Mouse (Mus musculus) CH12.LX (cell line): ENCODE data around the gene Mgat5. TPM values are rescaled to one million over a fixed set of nuclear protein-coding genes. Genes with fewer than 3 reads are reported as not detected.

ENCODE experiments used
- DNase-seq: peaks from one replicate; pipeline ENCODE4 v3.0.0-alpha.2; 2013; ENCODE audit errors: extremely low read depth
- H3K27ac ChIP-seq: 2 replicates; pipeline ENCODE4 v1.5.1; 2012; ENCODE audit warnings: low read depth, mild to moderate bottlenecking, control low read depth, moderate library complexity; ENCODE audit not compliant: insufficient read depth
- H3K27me3 ChIP-seq: replicated peaks from 2 replicates; pipeline ENCODE3; 2012; ENCODE audit warnings: inconsistent platforms
- H3K36me3 ChIP-seq, 2 experiments: replicated peaks in 1 of 2; 2 replicates each; pipeline versions ENCODE3 to v1.6.1; 2012; ENCODE audit warnings: inconsistent platforms in 1 of 2, low read length in 1 of 2, mild to moderate bottlenecking in 1 of 2, mixed read lengths in 1 of 2, moderate library complexity in 1 of 2; ENCODE audit not compliant: control insufficient read depth in 1 of 2, insufficient read depth in 1 of 2
- H3K4me1 ChIP-seq, 2 experiments: 2 replicates each; pipeline ENCODE4 v1.6.1; 2012; ENCODE audit warnings: inconsistent platforms in 1 of 2, moderate library complexity in 1 of 2; ENCODE audit not compliant: insufficient read depth in 2 of 2, control insufficient read depth in 1 of 2
- H3K4me2 ChIP-seq: 2 replicates; pipeline ENCODE4 v1.6.1; 2012; ENCODE audit warnings: low read depth, mild to moderate bottlenecking, control low read depth; ENCODE audit not compliant: poor library complexity, insufficient read depth, severe bottlenecking
- H3K4me3 ChIP-seq, 3 experiments: fragments of 150-350 bp in 1 of 3; sonication (generic) in 1 of 3; replicated peaks in 1 of 3; 2 replicates each; pipeline versions ENCODE3 to v1.5.1; 2011 to 2012; ENCODE audit warnings: low read depth in 2 of 3, low read length in 2 of 3, mild to moderate bottlenecking in 2 of 3, moderate library complexity in 2 of 3, control low read depth in 1 of 3, improper control_type of control experiment in 1 of 3, inconsistent platforms in 1 of 3, mixed read lengths in 1 of 3; ENCODE audit not compliant: poor library complexity in 1 of 3
- H3K79me2 ChIP-seq: replicated peaks from 2 replicates; pipeline ENCODE4 v1.6.1; 2012; ENCODE audit warnings: mild to moderate bottlenecking, moderate library complexity; ENCODE audit not compliant: control insufficient read depth, poor library complexity, insufficient read depth, severe bottlenecking; ENCODE audit errors: extremely low read depth
- H3K9ac ChIP-seq: 2 replicates; pipeline ENCODE4 v1.6.1; 2012; ENCODE audit warnings: low read depth, mild to moderate bottlenecking, control low read depth, moderate library complexity; ENCODE audit not compliant: insufficient read depth
- H3K9me3 ChIP-seq: replicated peaks from 2 replicates; pipeline ENCODE3; 2012; ENCODE audit warnings: low read length, inconsistent platforms, mixed read lengths
- BHLHE40 ChIP-seq: IDR thresholded peaks from 2 replicates; pipeline ENCODE4 v1.6.1; 2011; ENCODE audit warnings: mild to moderate bottlenecking, low read depth, low read length, improper control_type of control experiment
- CHD1 ChIP-seq: IDR thresholded peaks from 2 replicates; pipeline ENCODE4 v1.6.1; 2012; ENCODE audit warnings: low read depth, low read length, improper control_type of control experiment, inconsistent platforms
- CHD2 ChIP-seq: IDR thresholded peaks from 2 replicates; pipeline ENCODE4 v1.6.1; 2011; ENCODE audit warnings: low read length, improper control_type of control experiment
- CTCF ChIP-seq, 2 experiments: IDR thresholded peaks in 1 of 2; conservative IDR thresholded peaks in 1 of 2; 2 replicates each; pipeline ENCODE4 v1.5.1; 2011 to 2012; ENCODE audit warnings: low read depth in 2 of 2, low read length in 2 of 2, improper control_type of control experiment in 1 of 2, inconsistent platforms in 1 of 2, mild to moderate bottlenecking in 1 of 2, moderate library complexity in 1 of 2
- E2F4 ChIP-seq: IDR thresholded peaks from 2 replicates; pipeline ENCODE4 v1.6.1; 2011; ENCODE audit warnings: low read depth, low read length, improper control_type of control experiment; ENCODE audit not compliant: insufficient replicate concordance
- ELF1 ChIP-seq: IDR thresholded peaks from 2 replicates; pipeline ENCODE4 v1.6.1; 2014; ENCODE audit warnings: low read depth, mild to moderate bottlenecking, inconsistent platforms, low read length, improper control_type of control experiment
- ETS1 ChIP-seq: conservative IDR thresholded peaks from 2 replicates; pipeline ENCODE4 v1.6.1; 2012; ENCODE audit warnings: low read depth, mild to moderate bottlenecking, inconsistent platforms, low read length, improper control_type of control experiment, moderate library complexity
- IRF4 ChIP-seq: IDR thresholded peaks from 2 replicates; pipeline ENCODE4 v1.6.1; 2014; ENCODE audit warnings: low read depth, mild to moderate bottlenecking, inconsistent platforms, low read length, improper control_type of control experiment
- JUN ChIP-seq: IDR thresholded peaks from 2 replicates; pipeline ENCODE4 v1.6.1; 2011; ENCODE audit warnings: low read depth, mild to moderate bottlenecking, low read length, improper control_type of control experiment, moderate library complexity; ENCODE audit not compliant: insufficient read depth
- JUND ChIP-seq: conservative IDR thresholded peaks from 2 replicates; pipeline ENCODE4 v1.6.1; 2011; ENCODE audit warnings: low read depth, low read length, improper control_type of control experiment
- KAT2A ChIP-seq: IDR thresholded peaks from 2 replicates; pipeline ENCODE4 v1.6.1; 2012; ENCODE audit warnings: low read length, improper control_type of control experiment, inconsistent platforms; ENCODE audit not compliant: insufficient replicate concordance
- MEF2A ChIP-seq: IDR thresholded peaks from 2 replicates; pipeline ENCODE4 v1.6.1; 2014; ENCODE audit warnings: low read depth, mild to moderate bottlenecking, inconsistent platforms, low read length, improper control_type of control experiment, borderline replicate concordance
- MXI1 ChIP-seq: IDR thresholded peaks from 2 replicates; pipeline ENCODE4 v1.6.1; 2011; ENCODE audit warnings: mild to moderate bottlenecking, low read depth, low read length, improper control_type of control experiment
- MYC ChIP-seq: IDR thresholded peaks from 2 replicates; pipeline ENCODE4 v1.6.1; 2011; ENCODE audit warnings: low read depth, mild to moderate bottlenecking, improper control_type of control experiment, low read length
- NELFE ChIP-seq: IDR thresholded peaks from 2 replicates; pipeline ENCODE4 v1.6.1; 2011; ENCODE audit warnings: low read depth, low read length, improper control_type of control experiment
- NRF1 ChIP-seq: IDR thresholded peaks from 2 replicates; pipeline ENCODE4 v1.6.1; 2014; ENCODE audit warnings: low read depth, mild to moderate bottlenecking, inconsistent platforms, low read length, improper control_type of control experiment, moderate library complexity
- POLR2AphosphoS2 ChIP-seq: IDR thresholded peaks from 2 replicates; pipeline ENCODE4 v1.6.1; 2011; ENCODE audit warnings: low read depth, low read length, improper control_type of control experiment
- RAD21 ChIP-seq: IDR thresholded peaks from 2 replicates; pipeline ENCODE4 v1.6.1; 2011; ENCODE audit warnings: low read depth, mild to moderate bottlenecking, low read length, improper control_type of control experiment, moderate library complexity
- RCOR1 ChIP-seq: conservative IDR thresholded peaks from 2 replicates; pipeline ENCODE4 v1.6.1; 2012; ENCODE audit warnings: low read depth, mild to moderate bottlenecking, inconsistent platforms, low read length, improper control_type of control experiment
- SIN3A ChIP-seq: IDR thresholded peaks from 2 replicates; pipeline ENCODE4 v1.6.1; 2012; ENCODE audit warnings: low read length, improper control_type of control experiment, inconsistent platforms
- TBP ChIP-seq: conservative IDR thresholded peaks from 2 replicates; pipeline ENCODE4 v1.6.1; 2011; ENCODE audit warnings: low read depth, low read length, improper control_type of control experiment
- UBTF ChIP-seq: IDR thresholded peaks from 2 replicates; pipeline ENCODE4 v1.6.1; 2012; ENCODE audit warnings: low read depth, mild to moderate bottlenecking, inconsistent platforms, low read length, improper control_type of control experiment, moderate library complexity
- USF2 ChIP-seq: conservative IDR thresholded peaks from 2 replicates; pipeline ENCODE4 v1.6.1; 2011; ENCODE audit warnings: low read depth, low read length, improper control_type of control experiment
- ZC3H11A ChIP-seq: IDR thresholded peaks from 2 replicates; pipeline ENCODE4 v1.6.1; 2012; ENCODE audit warnings: low read depth, mild to moderate bottlenecking, inconsistent platforms, low read length, improper control_type of control experiment
- ZMIZ1 ChIP-seq: IDR thresholded peaks from 2 replicates; pipeline ENCODE4 v1.6.1; 2012; ENCODE audit warnings: low read depth, mild to moderate bottlenecking, inconsistent platforms, low read length, improper control_type of control experiment
- ZNF384 ChIP-seq: IDR thresholded peaks from 2 replicates; pipeline ENCODE4 v1.6.1; 2012; ENCODE audit warnings: low read depth, low read length, improper control_type of control experiment, inconsistent platforms
- dilution Hi-C: fragments of 300-500 bp; cut with MboI; formaldehyde crosslinking; loops from 2 replicates; pipeline ENCODE4 v1.14.3; 2020; ENCODE audit warnings: low sequenced_read_pairs; ENCODE audit not compliant: extremely low pct_unique_long_range_greater_than_20kb, extremely low pct_ligation_motif_present
- in situ Hi-C: fragments of 300-500 bp; cut with MboI; formaldehyde crosslinking; loops from 3 replicates; pipeline ENCODE4 v1.14.3; 2019; ENCODE audit warnings: low sequenced_read_pairs, low pct_ligation_motif_present, low pct_unique_long_range_greater_than_20kb, mixed read lengths
- polyA plus RNA-seq: library from polyadenylated mRNA; unstranded; fragments of >175 nt; gene quantifications from 2 replicates; pipeline ENCODE4 v1.2.1, GENCODE M21; 2012; ENCODE audit warnings: low read depth; ENCODE audit not compliant: insufficient read length
- total RNA-seq, 2 experiments: library from RNA; depleted of rRNA; stranded (reverse); fragments of 300-350 nt in 1 of 2; fragments of >200 nt in 1 of 2; gene quantifications; 2 replicates each; pipeline ENCODE4 v1.2.3; 2012 to 2014

Mgat5 gene
- total and polyA plus RNA-seq, 3 experiments = 5.9 to 8.8 (median 6.6) TPM

DNA sequence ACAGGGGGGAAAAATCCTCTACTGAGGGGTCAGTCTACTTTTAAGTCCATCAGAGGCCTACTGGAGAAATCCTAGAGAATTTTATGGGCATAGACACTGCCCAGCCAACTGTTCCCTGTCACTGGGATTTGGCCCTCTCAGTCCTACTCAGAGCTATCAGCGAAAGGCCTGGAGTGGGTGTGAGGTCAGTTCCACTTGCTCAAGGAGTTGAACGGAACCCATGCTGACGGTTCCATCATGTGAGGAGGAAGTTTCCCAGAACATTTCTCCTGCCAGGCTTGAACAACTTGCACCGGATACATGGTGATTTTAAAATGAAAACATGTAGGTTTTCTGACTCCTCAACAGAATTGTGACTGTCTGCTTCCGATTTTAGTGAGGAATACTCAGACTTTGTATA, 20.2 kb downstream of the Mgat5 start:
- Histone ChIP-seq H3K9me3 (peaks cover 3% of the 10 kb centered on the region), H3K9ac (no peak overlapping the region), H3K79me2 (no peaks in the 10 kb centered on the region), H3K27me3 (no peaks in the 10 kb centered on the region), H3K4me1 (peaks cover 2 to 61% of the 10 kb centered on the region in 2 experiments; a peak in 2 of 4 replicates), H3K27ac (no peak overlapping the region), H3K4me3 (no peak overlapping the region), H3K4me2 (no peak overlapping the region), H3K36me3 (peaks cover 0 to 19% of the 10 kb centered on the region in 2 experiments)
- DNase-seq = no peak
- in situ Hi-C loops (no loop called here), dilution Hi-C loops (no loop called here)
- TF ChIP-seq ZMIZ1 = no peak
- TF ChIP-seq CHD1 = no peak
- no peak for TF ChIP-seq ZC3H11A
- no peak for TF ChIP-seq ELF1
- no peak for TF ChIP-seq E2F4
- TF ChIP-seq IRF4 = no peak
- no peak for TF ChIP-seq CTCF (conservative IDR thresholded peaks at IDR 0.05 in 1 of 2, IDR thresholded peaks at IDR 0.05 in 1 of 2; ENCODE audit: low read depth in 2 of 2, low read length in 2 of 2)
- no peak for TF ChIP-seq NRF1
- no peak for TF ChIP-seq UBTF
- no peak for TF ChIP-seq NELFE
- no peak for TF ChIP-seq RCOR1

GRCm38 (mm10) chr1:127229011-127229410, 24.2 kb downstream of the Mgat5 start:
- H3K36me3 ChIP-seq = peaks cover 0 to 10% of the 10 kb centered on the region in 2 experiments
- dilution Hi-C loops = no loop called here
- no peak overlapping the region for H3K9ac ChIP-seq
- H3K4me1 ChIP-seq = peaks cover 2 to 76% of the 10 kb centered on the region in 2 experiments; a peak in 2 of 4 replicates
- no peak for DNase-seq
- in situ Hi-C loops = no loop called here
- H3K27me3 ChIP-seq = no peaks in the 10 kb centered on the region
- no peaks in the 10 kb centered on the region for H3K9me3 ChIP-seq
- H3K4me2 ChIP-seq = no peak overlapping the region
- TF ChIP-seq POLR2AphosphoS2 (no peak), USF2 (no peak), RCOR1 (no peak), MYC (no peak), JUND (no peak)
- no peak overlapping the region for H3K4me3 ChIP-seq
- no peaks in the 10 kb centered on the region for H3K79me2 ChIP-seq
- H3K27ac ChIP-seq = no peak overlapping the region

DNA sequence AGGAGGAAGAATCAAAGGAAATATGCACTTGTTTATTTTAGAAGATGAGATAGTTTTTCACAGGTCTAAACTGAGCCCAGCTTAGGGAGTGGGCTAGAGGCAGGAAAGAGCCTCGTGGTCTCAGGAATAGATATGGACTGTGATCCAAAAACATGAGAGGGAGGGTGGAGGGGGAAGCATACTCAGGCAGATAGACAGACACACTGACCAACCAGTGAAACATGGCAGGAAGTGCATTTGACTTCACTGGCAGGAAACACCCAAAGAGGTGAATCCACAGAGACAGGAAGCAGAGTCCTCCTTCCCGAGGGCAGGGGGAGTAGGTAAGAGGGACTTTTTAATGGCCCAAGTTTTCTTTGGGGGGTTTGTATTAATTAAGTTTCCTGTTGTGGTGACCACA, 25.7 kb downstream of the Mgat5 start:
- Histone ChIP-seq H3K9me3 (no peaks in the 10 kb centered on the region), H3K9ac (no peak overlapping the region), H3K79me2 (no peaks in the 10 kb centered on the region), H3K4me2 (no peak overlapping the region), H3K4me3 (peak overlapping the region in 1 of 3 experiments; percentile 27), H3K27ac (no peak overlapping the region), H3K36me3 (peaks cover 0 to 9% of the 10 kb centered on the region in 2 experiments), H3K4me1 (peaks cover 2 to 69% of the 10 kb centered on the region in 2 experiments; a peak in 2 of 4 replicates), H3K27me3 (no peaks in the 10 kb centered on the region)
- no peak for DNase-seq
- dilution Hi-C loops (no loop called here), in situ Hi-C loops (no loop called here)
- no peak for TF ChIP-seq MEF2A
- TF ChIP-seq ELF1 = no peak
- no peak for TF ChIP-seq SIN3A
- no peak for TF ChIP-seq ZMIZ1
- no peak for TF ChIP-seq UBTF
- TF ChIP-seq IRF4 = no peak
- TF ChIP-seq POLR2AphosphoS2 = no peak
- no peak for TF ChIP-seq ZNF384
- TF ChIP-seq RAD21 = no peak
- no peak for TF ChIP-seq TBP
- no peak for TF ChIP-seq RCOR1
- TF ChIP-seq MXI1 = no peak
- no peak for TF ChIP-seq ETS1
- no peak for TF ChIP-seq BHLHE40
- no peak for TF ChIP-seq CHD2
- no peak for TF ChIP-seq KAT2A
- no peak for TF ChIP-seq E2F4
- no peak for TF ChIP-seq ZC3H11A
- no peak for TF ChIP-seq JUN
